Mouse (Mus musculus): Measurements from ENCODE around the gene Fcrl1. TPM values are rescaled to one million over a fixed set of nuclear protein-coding genes. Genes with fewer than 3 reads are reported as not detected.

Gene Fcrl1
- polyA plus RNA-seq, 1 experiment: 55.5 TPM

- H3K36me3 ChIP-seq (ENCODE audit: control insufficient read depth, insufficient read depth, low read length): peaks cover 16% of the 10 kb centered on the region
- H3K4me1 ChIP-seq (ENCODE audit: control insufficient read depth, insufficient read depth, insufficient read length): peaks cover 9% of the 10 kb centered on the region; the same call in 1 of the 2 replicates
- no peak overlapping the region for H3K27ac ChIP-seq (ENCODE audit: insufficient read depth, low read length)
- no peaks in the 10 kb centered on the region for H3K27me3 ChIP-seq (ENCODE audit: control insufficient read depth, insufficient read depth, low read length)
- no peak for DNase-seq (ENCODE audit: low read depth in 1 of 2, low spot score in 2 of 2)
- WGBS: 67% methylated on average over 3 of the region's 3 CpGs
- no peak for TF ChIP-seq CTCF (IDR thresholded peaks at IDR 0.05; ENCODE audit: extremely low read depth, insufficient read depth, insufficient read length, insufficient replicate concordance)
- no peak for TF ChIP-seq POLR2A (IDR thresholded peaks at IDR 0.05; ENCODE audit: low read depth, low read length)
- H3K4me3 ChIP-seq (ENCODE audit: extremely low read depth, insufficient read depth, insufficient read length): no peak overlapping the region
Observed at GRCm38 (mm10) chr3:87383308-87383707, 7.1 kb downstream of the Fcrl1 start.

GRCm38 (mm10) chr3:87385105-87385504 is 8.9 kb downstream of the Fcrl1 start:
- H3K4me1 ChIP-seq (ENCODE audit: control insufficient read depth, insufficient read depth, insufficient read length): peaks cover 9% of the 10 kb centered on the region; the same call in 1 of the 2 replicates
- no peak overlapping the region for H3K27ac ChIP-seq (ENCODE audit: insufficient read depth, low read length)
- DNase-seq (ENCODE audit: low read depth in 1 of 2, low spot score in 2 of 2): no peak
- no peak overlapping the region for H3K4me3 ChIP-seq (ENCODE audit: extremely low read depth, insufficient read depth, insufficient read length)
- TF ChIP-seq CTCF (IDR thresholded peaks at IDR 0.05; ENCODE audit: extremely low read depth, insufficient read depth, insufficient read length, insufficient replicate concordance): no peak
- no peak for TF ChIP-seq POLR2A (IDR thresholded peaks at IDR 0.05; ENCODE audit: low read depth, low read length)
- WGBS: 76% methylated on average over 9 of the region's 9 CpGs
- no peaks in the 10 kb centered on the region for H3K27me3 ChIP-seq (ENCODE audit: control insufficient read depth, insufficient read depth, low read length)
- H3K36me3 ChIP-seq (ENCODE audit: control insufficient read depth, insufficient read depth, low read length): peaks cover 31% of the 10 kb centered on the region

GRCm38 (mm10) chr3:87390935-87391334 is 14.7 kb downstream of the Fcrl1 start:
- H3K27ac ChIP-seq (ENCODE audit: insufficient read depth, low read length): no peak overlapping the region
- DNase-seq (ENCODE audit: low read depth in 1 of 2, low spot score in 2 of 2): no peak
- no peaks in the 10 kb centered on the region for H3K27me3 ChIP-seq (ENCODE audit: control insufficient read depth, insufficient read depth, low read length)
- TF ChIP-seq CTCF (IDR thresholded peaks at IDR 0.05; ENCODE audit: extremely low read depth, insufficient read depth, insufficient read length, insufficient replicate concordance) (no peak), POLR2A (IDR thresholded peaks at IDR 0.05; ENCODE audit: low read depth, low read length) (no peak)
- 87% methylated on average over 1 of the region's 1 CpGs for WGBS
- peaks cover 44% of the 10 kb centered on the region for H3K36me3 ChIP-seq (ENCODE audit: control insufficient read depth, insufficient read depth, low read length)
- no peak overlapping the region for H3K4me3 ChIP-seq (ENCODE audit: extremely low read depth, insufficient read depth, insufficient read length)
- H3K4me1 ChIP-seq (ENCODE audit: control insufficient read depth, insufficient read depth, insufficient read length): no peaks in the 10 kb centered on the region

- H3K27ac ChIP-seq (ENCODE audit: insufficient read depth, low read length): peak overlapping the region; percentile 69
- no peak overlapping the region for H3K4me3 ChIP-seq (ENCODE audit: extremely low read depth, insufficient read depth, insufficient read length)
- no peaks in the 10 kb centered on the region for H3K27me3 ChIP-seq (ENCODE audit: control insufficient read depth, insufficient read depth, low read length)
- peaks cover 27% of the 10 kb centered on the region for H3K4me1 ChIP-seq (ENCODE audit: control insufficient read depth, insufficient read depth, insufficient read length)
- WGBS: 51% methylated on average over 4 of the region's 4 CpGs
- no peak for DNase-seq (ENCODE audit: low read depth in 1 of 2, low spot score in 2 of 2)
- H3K36me3 ChIP-seq (ENCODE audit: control insufficient read depth, insufficient read depth, low read length): peaks cover 2% of the 10 kb centered on the region; the same call in 1 of the 2 replicates
- TF ChIP-seq POLR2A (IDR thresholded peaks at IDR 0.05; ENCODE audit: low read depth, low read length): no peak
- no peak for TF ChIP-seq CTCF (IDR thresholded peaks at IDR 0.05; ENCODE audit: extremely low read depth, insufficient read depth, insufficient read length, insufficient replicate concordance)
Observed at GRCm38 (mm10) chr3:87398809-87399208, 22.6 kb downstream of the Fcrl1 start.

GRCm38 (mm10) chr3:87399906-87400305 is 23.7 kb downstream of the Fcrl1 start:
- Histone ChIP-seq H3K36me3 (ENCODE audit: control insufficient read depth, insufficient read depth, low read length) (peaks cover 2% of the 10 kb centered on the region; the same call in 1 of the 2 replicates), H3K4me1 (ENCODE audit: control insufficient read depth, insufficient read depth, insufficient read length) (peaks cover 27% of the 10 kb centered on the region), H3K27me3 (ENCODE audit: control insufficient read depth, insufficient read depth, low read length) (no peaks in the 10 kb centered on the region), H3K4me3 (ENCODE audit: extremely low read depth, insufficient read depth, insufficient read length) (no peak overlapping the region; the same call in 1 of the 2 replicates), H3K27ac (ENCODE audit: insufficient read depth, low read length) (peak overlapping the region; percentile 94)
- 47% methylated on average over 4 of the region's 4 CpGs for WGBS
- peak in 1 of 2 experiments; percentile 38 for DNase-seq (ENCODE audit: low read depth in 1 of 2, low spot score in 2 of 2)
- TF ChIP-seq POLR2A (IDR thresholded peaks at IDR 0.05; ENCODE audit: low read depth, low read length) (no peak; the same call in 1 of the 2 replicates), CTCF (IDR thresholded peaks at IDR 0.05; ENCODE audit: extremely low read depth, insufficient read depth, insufficient read length, insufficient replicate concordance) (no peak)

- Histone ChIP-seq H3K27me3 (ENCODE audit: control insufficient read depth, insufficient read depth, low read length) (no peaks in the 10 kb centered on the region), H3K36me3 (ENCODE audit: control insufficient read depth, insufficient read depth, low read length) (no peaks in the 10 kb centered on the region), H3K4me1 (ENCODE audit: control insufficient read depth, insufficient read depth, insufficient read length) (peaks cover 27% of the 10 kb centered on the region), H3K4me3 (ENCODE audit: extremely low read depth, insufficient read depth, insufficient read length) (no peak overlapping the region), H3K27ac (ENCODE audit: insufficient read depth, low read length) (peak overlapping the region; percentile 94)
- no peak for TF ChIP-seq CTCF (IDR thresholded peaks at IDR 0.05; ENCODE audit: extremely low read depth, insufficient read depth, insufficient read length, insufficient replicate concordance)
- no peak for TF ChIP-seq POLR2A (IDR thresholded peaks at IDR 0.05; ENCODE audit: low read depth, low read length)
- 4% methylated on average over 5 of the region's 5 CpGs for WGBS
- peak; percentile 74 to 84 for DNase-seq (ENCODE audit: low read depth in 1 of 2, low spot score in 2 of 2)
Observed at GRCm38 (mm10) chr3:87401321-87401720, 25.1 kb downstream of the Fcrl1 start.

- H3K27me3 ChIP-seq (ENCODE audit: control insufficient read depth, insufficient read depth, low read length): no peaks in the 10 kb centered on the region
- no peak overlapping the region for H3K27ac ChIP-seq (ENCODE audit: insufficient read depth, low read length)
- peaks cover 9% of the 10 kb centered on the region; the same call in 1 of the 2 replicates for H3K4me1 ChIP-seq (ENCODE audit: control insufficient read depth, insufficient read depth, insufficient read length)
- H3K36me3 ChIP-seq (ENCODE audit: control insufficient read depth, insufficient read depth, low read length): no peaks in the 10 kb centered on the region
- peak; percentile 69 to 79 for DNase-seq (ENCODE audit: low read depth in 1 of 2, low spot score in 2 of 2)
- WGBS: 10% methylated on average over 4 of the region's 4 CpGs
- no peak overlapping the region for H3K4me3 ChIP-seq (ENCODE audit: extremely low read depth, insufficient read depth, insufficient read length)
- TF ChIP-seq CTCF (IDR thresholded peaks at IDR 0.05; ENCODE audit: extremely low read depth, insufficient read depth, insufficient read length, insufficient replicate concordance) (peak; percentile 71; the same call in 1 of the 2 replicates), POLR2A (IDR thresholded peaks at IDR 0.05; ENCODE audit: low read depth, low read length) (no peak)
Observed at GRCm38 (mm10) chr3:87408171-87408570, 32.0 kb downstream of the Fcrl1 start.

Measured in spleen, adult 2 months (tissue).